Mouse (Mus musculus) midbrain, embryonic 15.5 days (tissue): ENCODE data around the gene Olfm3. TPM values are rescaled to one million over a fixed set of nuclear protein-coding genes. Genes with fewer than 3 reads are reported as not detected.

Source experiments
- ATAC-seq: fragments of 200-750 bp; cut with Nextera tagmentation; replicated peaks from 2 replicates; pipeline ENCODE4 v1.8.0; 2017; ENCODE audit warnings: moderate TSS enrichment
- H3K27ac ChIP-seq: fragments of 300-500 bp; sonication (generic); 2 replicates; pipeline ENCODE4 v1.5.1; 2015; ENCODE audit warnings: mild to moderate bottlenecking, inconsistent platforms
- H3K27me3 ChIP-seq: fragments of 300-500 bp; sonication (generic); replicated peaks from 2 replicates; pipeline ENCODE4 v1.6.1; 2015; ENCODE audit warnings: inconsistent platforms
- H3K36me3 ChIP-seq: fragments of 300-500 bp; sonication (generic); replicated peaks from 2 replicates; pipeline ENCODE4 v1.6.1; 2015; ENCODE audit warnings: inconsistent platforms
- H3K4me1 ChIP-seq: fragments of 300-500 bp; sonication (generic); 2 replicates; pipeline ENCODE4 v1.6.1; 2015; ENCODE audit warnings: inconsistent platforms
- H3K4me2 ChIP-seq: fragments of 300-500 bp; sonication (generic); 2 replicates; pipeline ENCODE4 v1.6.1; 2015; ENCODE audit warnings: inconsistent platforms, mild to moderate bottlenecking, moderate library complexity
- H3K4me3 ChIP-seq: fragments of 300-500 bp; sonication (generic); 2 replicates; pipeline ENCODE4 v1.5.1; 2015; ENCODE audit warnings: mild to moderate bottlenecking, inconsistent platforms
- H3K9ac ChIP-seq: fragments of 300-500 bp; sonication (generic); 2 replicates; pipeline ENCODE4 v1.6.1; 2015; ENCODE audit warnings: mild to moderate bottlenecking, inconsistent platforms
- H3K9me3 ChIP-seq: fragments of 300-500 bp; sonication (generic); 2 replicates; pipeline ENCODE4 v1.6.1; 2016; ENCODE audit warnings: inconsistent platforms
- WGBS: fragments of 180-500 bp; shearing (Covaris S2); methylation state at CpG from one replicate; pipeline ENCODE4 v1.1.7; 2015; ENCODE audit warnings: mixed read lengths; 5-methylcytosine and 5-hydroxymethylcytosine counted together
- polyA plus RNA-seq: library from polyadenylated mRNA; unstranded; fragments of >200 nt; fragmentation: Nextera tagmentation; extraction: Ambion mirVana; gene quantifications from 2 replicates; pipeline ENCODE4 v1.2.1, GENCODE M21; 2015

Olfm3 gene
- polyA plus RNA-seq: 14.3 and 16.9 TPM in 2 replicates

DNA sequence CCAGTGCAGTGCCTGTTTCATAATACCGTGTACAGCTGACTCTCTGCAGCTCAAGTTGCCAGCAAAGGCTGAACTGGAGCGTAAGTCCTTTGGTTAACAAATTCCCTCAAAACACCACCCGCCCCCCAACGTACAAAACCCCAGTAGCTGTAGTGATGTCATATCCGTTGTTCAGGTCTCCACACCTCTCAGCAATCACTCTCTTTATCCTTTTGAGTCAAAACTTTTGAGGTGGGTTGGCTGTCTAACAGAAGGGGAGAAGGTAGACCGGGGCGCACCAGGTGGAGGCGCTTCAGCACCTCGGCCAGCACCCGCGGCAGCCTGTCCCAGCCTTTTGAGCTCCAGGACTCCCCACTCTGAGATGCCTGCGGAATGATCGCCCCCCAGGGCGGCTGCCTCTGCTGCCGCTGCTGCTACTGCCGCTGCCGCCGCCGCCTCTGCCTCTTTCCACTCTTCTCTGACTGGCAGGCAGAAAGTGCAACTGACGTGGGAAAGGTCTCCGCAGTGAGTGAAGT is at the start of gene Olfm3:
Gene Olfm3 (plus strand): TSS at position 155 of the 515 bp plus-strand sequence.
- Histone ChIP-seq H3K4me2 (peak within 1 kb of the TSS; percentile 84), H3K9ac (peak within 1 kb of the TSS; percentile 52), H3K4me3 (peak within 1 kb of the TSS; percentile 51), H3K27ac (peak within 1 kb of the TSS; percentile 80), H3K4me1 (no peaks in the 10 kb centered on the region), H3K9me3 (no peaks in the 10 kb centered on the region), H3K36me3 (no peaks in the 10 kb centered on the region), H3K27me3 (no peaks in the 10 kb centered on the region)
- peak; percentile 83 for ATAC-seq
- WGBS: 2% methylated on average over 21 of the region's 21 CpGs

DNA sequence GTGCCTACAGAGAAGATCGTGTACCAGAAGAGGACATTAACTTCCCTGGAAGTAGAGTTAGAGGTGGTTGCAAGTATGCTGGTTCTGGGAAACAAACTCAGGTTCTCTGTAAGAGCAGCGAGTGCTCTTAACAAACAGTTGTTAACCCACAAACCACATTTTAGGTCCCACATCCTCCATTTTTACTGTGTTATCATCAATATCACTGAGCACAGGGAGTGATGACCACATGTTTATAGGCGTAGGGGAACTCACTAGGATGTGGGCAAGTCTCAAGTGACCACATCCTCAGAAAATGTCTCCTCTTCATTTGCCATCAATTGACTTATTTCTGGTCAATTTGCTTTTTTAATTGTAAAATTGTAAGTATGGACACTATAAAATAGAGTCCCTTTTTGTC is 14.1 kb upstream of the Olfm3 start:
- H3K36me3 ChIP-seq: no peaks in the 10 kb centered on the region
- H3K4me3 ChIP-seq: no peak overlapping the region
- WGBS: 92% methylated on average over 3 of the region's 3 CpGs
- no peak overlapping the region for H3K4me2 ChIP-seq
- no peak overlapping the region for H3K9ac ChIP-seq
- no peaks in the 10 kb centered on the region for H3K9me3 ChIP-seq
- no peaks in the 10 kb centered on the region for H3K27me3 ChIP-seq
- no peak overlapping the region for H3K27ac ChIP-seq
- ATAC-seq: no peak
- no peaks in the 10 kb centered on the region for H3K4me1 ChIP-seq

DNA sequence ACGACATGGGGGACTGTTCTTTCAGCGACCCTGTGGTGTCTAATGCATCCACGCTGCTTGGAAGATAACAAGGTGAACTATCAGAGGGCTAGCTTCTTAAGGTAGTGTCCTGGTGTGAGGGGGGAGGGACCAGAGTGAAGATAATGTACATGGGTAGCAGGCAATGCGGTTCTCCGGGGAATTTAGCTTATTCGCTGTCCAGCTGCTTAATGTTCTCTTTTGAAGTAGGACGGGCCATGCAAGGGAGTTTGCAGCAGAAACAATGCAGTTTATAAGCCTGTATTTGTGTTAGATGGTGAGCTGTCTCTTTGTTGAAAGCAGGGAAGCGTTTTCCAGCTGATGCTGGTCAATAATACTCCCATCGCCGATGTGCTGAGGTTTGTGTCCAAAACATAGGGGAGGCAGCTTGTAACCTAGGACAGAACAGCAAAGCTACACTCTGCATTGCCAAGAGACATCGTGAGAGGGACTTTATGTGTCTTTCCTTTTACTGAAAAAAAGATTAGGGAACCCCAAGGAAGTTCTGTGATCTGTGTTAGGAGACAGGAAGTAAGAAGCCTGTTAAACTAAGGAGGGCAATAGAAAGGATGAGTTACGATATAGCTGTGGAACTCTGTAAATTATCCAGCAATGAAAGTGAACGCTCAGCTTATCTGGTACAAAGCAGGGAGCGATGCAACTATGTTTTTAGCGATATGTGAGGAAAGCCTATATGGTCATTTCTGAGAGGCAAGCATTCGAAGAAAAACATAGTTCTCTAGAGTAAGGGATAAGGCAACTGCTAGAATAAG is 950 bp downstream of the Olfm3 start:
- Histone ChIP-seq H3K9ac (peak overlapping the region; percentile 52), H3K27ac (peak overlapping the region; percentile 80), H3K4me3 (peak overlapping the region; percentile 51), H3K36me3 (no peaks in the 10 kb centered on the region), H3K9me3 (no peaks in the 10 kb centered on the region), H3K27me3 (no peaks in the 10 kb centered on the region), H3K4me2 (peak overlapping the region; percentile 84), H3K4me1 (no peaks in the 10 kb centered on the region)
- WGBS: 13% methylated on average over 16 of the region's 16 CpGs
- ATAC-seq: peak; percentile 77

DNA sequence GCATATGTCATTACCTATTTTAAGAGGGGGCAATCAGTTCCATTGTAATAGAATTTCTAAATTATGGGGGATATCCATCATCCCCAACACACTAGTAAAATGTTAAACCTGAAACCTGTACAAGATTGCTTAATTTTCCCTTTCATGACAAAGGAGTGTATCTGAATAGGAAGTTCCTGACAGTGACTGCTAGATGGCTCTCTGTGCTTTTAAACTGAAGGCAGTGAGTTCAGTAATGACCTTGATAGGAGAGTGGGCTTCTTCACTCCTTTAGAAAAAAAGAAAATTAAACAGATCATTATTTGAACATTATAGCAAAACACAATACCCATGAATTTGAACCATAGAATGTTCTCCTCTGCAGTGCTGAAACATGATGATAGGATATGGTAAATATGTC is 3.7 kb downstream of the Olfm3 start:
- H3K4me2 ChIP-seq: no peak overlapping the region
- H3K27ac ChIP-seq: no peak overlapping the region
- no peaks in the 10 kb centered on the region for H3K9me3 ChIP-seq
- H3K4me3 ChIP-seq: no peak overlapping the region
- no peaks in the 10 kb centered on the region for H3K4me1 ChIP-seq
- no peaks in the 10 kb centered on the region for H3K36me3 ChIP-seq
- no peak overlapping the region for H3K9ac ChIP-seq
- ATAC-seq: peak; percentile 59; the same call in 1 of the 2 replicates
- no peaks in the 10 kb centered on the region for H3K27me3 ChIP-seq

DNA sequence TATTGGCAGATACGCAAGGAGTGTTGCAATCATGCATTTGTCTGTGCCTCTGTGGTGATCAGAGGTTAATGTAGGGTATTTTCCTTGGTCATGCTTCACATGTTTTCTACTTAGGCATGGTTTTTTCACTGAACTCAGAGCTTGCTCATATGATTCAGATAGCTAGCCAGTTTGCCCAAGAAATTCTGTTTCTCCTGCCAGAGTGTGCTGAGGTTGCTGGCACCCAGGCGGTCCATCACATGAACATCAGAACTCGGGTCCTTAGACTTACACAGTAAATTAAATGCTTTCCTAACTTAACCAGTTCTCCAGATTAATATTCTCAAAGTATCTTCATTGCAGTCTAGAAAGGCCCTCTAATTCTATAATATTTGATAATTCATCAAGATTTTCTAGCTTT is 5.0 kb downstream of the Olfm3 start:
- H3K4me2 ChIP-seq: no peak overlapping the region
- no peak overlapping the region for H3K9ac ChIP-seq
- no peaks in the 10 kb centered on the region for H3K27me3 ChIP-seq
- H3K36me3 ChIP-seq: no peaks in the 10 kb centered on the region
- WGBS: 91% methylated on average over 3 of the region's 3 CpGs
- no peak overlapping the region for H3K4me3 ChIP-seq
- no peaks in the 10 kb centered on the region for H3K4me1 ChIP-seq
- ATAC-seq: no peak
- H3K27ac ChIP-seq: no peak overlapping the region
- no peaks in the 10 kb centered on the region for H3K9me3 ChIP-seq

DNA sequence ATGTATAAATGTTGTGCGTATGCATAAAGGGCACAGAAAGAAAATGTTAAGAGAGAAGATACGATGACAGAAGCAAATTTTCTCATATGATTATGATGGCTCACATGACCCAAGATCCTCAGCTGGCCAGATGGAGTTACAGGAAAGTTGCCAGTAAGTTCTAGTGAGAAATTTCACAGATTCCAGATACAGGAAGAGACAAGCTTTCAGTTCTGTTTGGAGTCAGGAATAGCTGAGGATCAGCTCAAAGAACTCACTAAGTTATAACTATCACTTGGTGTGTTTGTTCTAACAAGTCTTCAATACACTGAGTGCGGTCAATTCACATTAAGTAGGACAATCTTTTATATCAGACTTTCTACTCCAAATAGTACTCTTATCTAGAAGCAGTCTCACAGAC is 16.2 kb downstream of the Olfm3 start:
- no peak overlapping the region for H3K4me2 ChIP-seq
- H3K27ac ChIP-seq: no peak overlapping the region
- H3K9me3 ChIP-seq: no peaks in the 10 kb centered on the region
- no peaks in the 10 kb centered on the region for H3K4me1 ChIP-seq
- no peak overlapping the region for H3K4me3 ChIP-seq
- no peaks in the 10 kb centered on the region for H3K36me3 ChIP-seq
- no peak for ATAC-seq
- no peak overlapping the region for H3K9ac ChIP-seq
- no peaks in the 10 kb centered on the region for H3K27me3 ChIP-seq
- WGBS: 92% methylated on average over 3 of the region's 3 CpGs

DNA sequence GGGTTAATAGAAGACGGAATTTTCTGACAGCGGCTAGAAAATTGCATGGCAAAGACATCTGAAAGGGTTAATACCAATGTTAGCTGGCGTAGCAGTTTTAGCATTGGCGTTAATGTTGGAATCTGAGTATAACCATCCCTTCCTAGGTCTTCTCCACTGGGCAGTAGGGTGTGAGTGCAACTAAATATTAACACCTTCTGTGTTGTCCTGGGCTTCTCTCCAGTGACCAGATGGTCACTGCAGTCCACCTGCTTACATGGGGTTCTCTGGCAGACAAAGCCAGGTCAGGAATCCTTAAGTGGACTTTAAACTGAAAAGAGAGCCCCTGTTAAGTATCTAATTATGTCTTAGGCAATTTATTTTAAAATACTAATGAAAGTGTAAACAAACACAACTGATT is 25.7 kb downstream of the Olfm3 start:
- WGBS: 82% methylated on average over 4 of the region's 4 CpGs
- ATAC-seq: no peak
- Histone ChIP-seq H3K9ac (no peak overlapping the region), H3K4me3 (no peak overlapping the region), H3K27me3 (no peaks in the 10 kb centered on the region), H3K9me3 (no peaks in the 10 kb centered on the region), H3K27ac (no peak overlapping the region), H3K36me3 (no peaks in the 10 kb centered on the region), H3K4me1 (no peaks in the 10 kb centered on the region), H3K4me2 (no peak overlapping the region)

DNA sequence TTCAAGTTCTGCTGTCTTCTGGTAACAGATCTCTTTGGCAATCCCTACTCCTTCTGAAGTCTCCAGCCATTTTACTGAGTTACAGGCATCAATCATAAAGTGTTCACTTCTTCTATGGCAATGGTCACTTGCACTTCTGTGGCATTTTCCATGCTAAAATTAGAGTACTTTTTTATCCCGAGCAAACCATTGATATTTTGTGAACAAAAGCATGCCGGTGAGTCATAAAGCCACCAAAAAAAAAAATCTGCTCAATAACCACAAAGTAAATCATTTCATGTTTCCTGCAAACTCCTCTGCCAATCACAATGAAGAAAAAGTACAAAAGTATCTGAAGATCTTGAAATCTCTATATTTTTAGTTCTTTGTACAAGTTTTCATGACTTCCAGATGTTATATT is 26.5 kb downstream of the Olfm3 start:
- Histone ChIP-seq H3K4me3 (no peak overlapping the region), H3K9ac (no peak overlapping the region), H3K27ac (no peak overlapping the region), H3K4me1 (no peaks in the 10 kb centered on the region), H3K4me2 (no peak overlapping the region), H3K9me3 (no peaks in the 10 kb centered on the region), H3K36me3 (no peaks in the 10 kb centered on the region), H3K27me3 (no peaks in the 10 kb centered on the region)
- WGBS: 76% methylated on average over 2 of the region's 2 CpGs
- no peak for ATAC-seq

DNA sequence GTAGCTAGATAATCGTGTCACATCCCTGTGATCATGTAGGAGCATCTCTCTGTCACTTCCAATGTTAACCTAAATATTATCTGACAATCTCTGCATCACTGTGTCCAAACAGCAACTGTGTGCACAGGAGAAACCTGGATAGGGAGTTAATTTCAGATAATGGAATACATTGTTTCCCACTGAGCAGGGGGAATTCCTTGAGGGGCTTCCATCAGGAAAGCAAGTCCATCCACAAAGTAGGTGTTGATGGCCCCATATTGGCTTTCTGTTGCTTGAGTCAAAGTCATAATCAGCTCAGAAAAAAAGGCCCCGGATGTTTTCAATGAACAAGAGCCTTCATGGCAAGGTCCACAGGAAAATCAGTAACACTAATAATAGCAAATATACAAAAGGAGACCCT is 26.9 kb downstream of the Olfm3 start:
- no peak overlapping the region for H3K27ac ChIP-seq
- 79% methylated on average over 2 of the region's 2 CpGs for WGBS
- no peak overlapping the region for H3K4me3 ChIP-seq
- no peaks in the 10 kb centered on the region for H3K9me3 ChIP-seq
- H3K36me3 ChIP-seq: no peaks in the 10 kb centered on the region
- H3K9ac ChIP-seq: no peak overlapping the region
- H3K4me1 ChIP-seq: no peaks in the 10 kb centered on the region
- no peak overlapping the region for H3K4me2 ChIP-seq
- no peak for ATAC-seq
- no peaks in the 10 kb centered on the region for H3K27me3 ChIP-seq

DNA sequence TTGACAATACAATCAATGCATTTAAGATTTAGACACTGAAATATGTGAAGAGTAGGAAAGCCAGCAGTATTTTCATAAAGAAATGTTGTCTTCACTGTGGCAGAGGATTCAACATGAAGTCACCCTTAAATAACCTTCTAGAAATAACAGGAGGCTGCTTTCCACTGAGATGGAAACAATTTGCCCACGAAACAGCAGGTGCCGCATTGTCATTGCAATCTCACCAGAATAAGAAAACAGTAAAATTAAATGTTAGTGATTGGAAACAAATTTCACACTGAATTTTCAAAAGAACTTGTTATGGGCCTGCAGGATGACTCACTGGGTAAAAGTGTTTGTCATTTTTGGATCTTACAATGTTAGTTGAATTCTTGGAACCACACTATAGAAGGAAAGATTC is 29.0 kb downstream of the Olfm3 start:
- 79% methylated on average over 2 of the region's 2 CpGs for WGBS
- no peaks in the 10 kb centered on the region for H3K27me3 ChIP-seq
- H3K4me3 ChIP-seq: no peak overlapping the region
- ATAC-seq: no peak
- H3K27ac ChIP-seq: no peak overlapping the region
- H3K9me3 ChIP-seq: no peaks in the 10 kb centered on the region
- no peak overlapping the region for H3K9ac ChIP-seq
- H3K4me1 ChIP-seq: no peaks in the 10 kb centered on the region
- no peak overlapping the region for H3K4me2 ChIP-seq
- no peaks in the 10 kb centered on the region for H3K36me3 ChIP-seq

DNA sequence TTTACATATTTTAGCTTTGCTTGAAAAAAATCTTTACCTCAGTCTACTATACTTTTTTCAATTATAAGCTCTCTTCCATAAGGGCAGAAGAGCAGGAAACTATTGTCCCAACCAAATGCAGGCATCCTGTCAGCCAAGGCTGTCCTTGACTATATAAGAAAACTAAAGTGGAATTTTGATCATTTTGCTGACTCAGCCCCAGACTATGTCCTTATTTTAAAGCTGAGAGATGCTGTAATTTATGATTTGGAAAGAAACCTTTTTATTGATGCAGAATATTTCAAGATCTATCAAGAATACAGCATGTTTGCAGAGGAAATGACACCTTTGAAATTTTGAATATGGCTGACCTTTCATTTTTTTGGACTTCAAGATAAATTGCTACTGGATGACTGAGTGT is 51.0 kb downstream of the Olfm3 start:
- Histone ChIP-seq H3K4me2 (no peak overlapping the region), H3K36me3 (no peaks in the 10 kb centered on the region), H3K9ac (no peak overlapping the region), H3K4me3 (no peak overlapping the region), H3K27ac (no peak overlapping the region), H3K27me3 (no peaks in the 10 kb centered on the region), H3K9me3 (no peaks in the 10 kb centered on the region), H3K4me1 (no peaks in the 10 kb centered on the region)
- ATAC-seq: no peak

DNA sequence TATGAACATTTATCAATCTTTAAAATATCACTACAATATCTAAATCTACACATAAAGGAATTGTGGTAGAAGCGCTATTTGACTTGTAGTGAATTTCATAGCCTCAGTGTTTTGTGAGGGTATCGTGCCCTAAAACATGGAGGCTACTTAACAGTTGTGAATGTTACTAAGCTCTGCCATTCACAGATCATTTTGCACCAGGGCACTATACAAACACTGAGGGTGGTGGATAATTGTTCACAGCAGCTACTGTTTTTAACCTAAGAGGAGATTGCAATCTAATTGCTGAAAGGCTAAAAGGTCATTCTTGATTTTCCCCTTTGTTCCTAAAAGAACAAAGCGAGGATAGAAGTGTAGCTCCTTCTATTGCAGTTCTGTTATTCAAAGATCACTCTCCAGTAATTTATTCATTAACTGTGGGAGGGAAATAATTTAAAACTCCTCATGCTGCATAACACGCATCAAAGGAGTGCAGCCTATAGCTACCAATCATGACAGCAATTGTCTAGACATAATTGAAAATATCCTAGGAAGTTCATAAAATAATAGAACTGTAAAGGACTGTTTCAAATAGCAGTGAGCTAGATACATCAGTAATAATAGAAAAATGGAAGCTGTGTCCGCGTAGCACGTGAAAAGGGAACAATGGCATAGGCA is 55.6 kb downstream of the Olfm3 start:
- 37% methylated on average over 7 of the region's 7 CpGs for WGBS
- Histone ChIP-seq H3K27ac (no peak overlapping the region), H3K4me2 (no peak overlapping the region), H3K9me3 (no peaks in the 10 kb centered on the region), H3K4me1 (no peaks in the 10 kb centered on the region), H3K27me3 (no peaks in the 10 kb centered on the region), H3K9ac (no peak overlapping the region), H3K4me3 (no peak overlapping the region), H3K36me3 (no peaks in the 10 kb centered on the region)
- ATAC-seq: peak; percentile 56; the same call in 1 of the 2 replicates
